Mouse (Mus musculus): ENCODE results near the gene Jph4.

The Jph4 gene

GRCm38 (mm10) chr14:55095671-55096070, 21.1 kb downstream of the Jph4 start:
- in situ Hi-C loops (cut with MboI, MseI): no loop called here

GRCm38 (mm10) chr14:55095263-55095662, 21.5 kb downstream of the Jph4 start:
- in situ Hi-C loops (cut with MboI, MseI): no loop called here

- in situ Hi-C loops (cut with MboI, MseI): no loop called here
Observed at GRCm38 (mm10) chr14:55094704-55095231, 22.0 kb downstream of the Jph4 start, which contains the start of gene Thtpa. Thtpa (plus strand) TSS chr14:55094784.

GRCm38 (mm10) chr14:55093927-55094326, 22.8 kb downstream of the Jph4 start:
- in situ Hi-C loops (cut with MboI, MseI): no loop called here

- in situ Hi-C loops (cut with MboI, MseI): no loop called here
Observed at GRCm38 (mm10) chr14:55092011-55092577, 24.6 kb downstream of the Jph4 start, which contains the start of gene Zfhx2. Zfhx2 (minus strand) TSS chr14:55092324.

GRCm38 (mm10) chr14:55091209-55091865, 25.4 kb downstream of the Jph4 start:
- in situ Hi-C loops (cut with MboI, MseI): no loop called here

GRCm38 (mm10) chr14:55089199-55089947, 27.4 kb downstream of the Jph4 start:
- in situ Hi-C loops (cut with MboI, MseI): no loop called here

GRCm38 (mm10) chr14:55086009-55086514, 30.7 kb downstream of the Jph4 start:
- in situ Hi-C loops (cut with MboI, MseI): no loop called here

GRCm38 (mm10) chr14:55085324-55086008, 31.3 kb downstream of the Jph4 start:
- in situ Hi-C loops (cut with MboI, MseI): no loop called here

GRCm38 (mm10) chr14:55083481-55083880, 33.3 kb downstream of the Jph4 start:
- in situ Hi-C loops (cut with MboI, MseI): no loop called here

- in situ Hi-C loops (cut with MboI, MseI): no loop called here
Observed at GRCm38 (mm10) chr14:55081105-55081504, 35.6 kb downstream of the Jph4 start.

GRCm38 (mm10) chr14:55079214-55079970, 37.3 kb downstream of the Jph4 start:
- in situ Hi-C loops (cut with MboI, MseI): loop anchor here (5.0 kb wide), 1 partner anchor 52 kb away; no protein-coding TSS in a partner anchor

- in situ Hi-C loops (cut with MboI, MseI): loop anchor here (5.0 kb wide), 1 partner anchor 51 kb away; no protein-coding TSS in a partner anchor
Observed at GRCm38 (mm10) chr14:55078366-55078989, 38.3 kb downstream of the Jph4 start.

- in situ Hi-C loops (cut with MboI, MseI): loop anchor here (5.0 kb wide), 1 partner anchor 50 kb away; no protein-coding TSS in a partner anchor
Observed at GRCm38 (mm10) chr14:55077481-55078365, 39.0 kb downstream of the Jph4 start.

GRCm38 (mm10) chr14:55076956-55077355, 39.8 kb downstream of the Jph4 start:
- in situ Hi-C loops (cut with MboI, MseI): loop anchor here (5.0 kb wide), 1 partner anchor 50 kb away; no protein-coding TSS in a partner anchor

GRCm38 (mm10) chr14:55076224-55076623, 40.5 kb downstream of the Jph4 start:
- in situ Hi-C loops (cut with MboI, MseI): loop anchor here (5.0 kb wide), 1 partner anchor 49 kb away; no protein-coding TSS in a partner anchor

- in situ Hi-C loops (cut with MboI, MseI): no loop called here
Observed at GRCm38 (mm10) chr14:55074416-55074815, 42.3 kb downstream of the Jph4 start.

GRCm38 (mm10) chr14:55071756-55072155, 45.0 kb downstream of the Jph4 start:
- in situ Hi-C loops (cut with MboI, MseI): no loop called here

GRCm38 (mm10) chr14:55066042-55066441, 50.7 kb downstream of the Jph4 start:
- in situ Hi-C loops (cut with MboI, MseI): no loop called here
